Mouse (Mus musculus) myocyte (in vitro differentiated cells): ENCODE results near the gene Ppp4r1. TPM values are rescaled to one million over a fixed set of nuclear protein-coding genes. Genes with fewer than 3 reads are reported as not detected.

Source experiments
- H3K27me3 ChIP-seq: one replicate; pipeline ENCODE4 v1.6.1; 2011; ENCODE audit not compliant: control insufficient read depth, insufficient read depth, insufficient read length
- H3K36me3 ChIP-seq: one replicate; pipeline ENCODE4 v1.6.1; 2011; ENCODE audit not compliant: control insufficient read depth, insufficient read depth
- H3K4me2 ChIP-seq: one replicate; pipeline ENCODE4 v1.6.1; 2011; ENCODE audit warnings: low read depth, control low read depth
- H3K4me3 ChIP-seq: one replicate; pipeline ENCODE4 v1.5.1; 2011; ENCODE audit warnings: mild to moderate bottlenecking, control low read depth, moderate library complexity
- H3K79me2 ChIP-seq: one replicate; pipeline ENCODE4 v1.6.1; 2011; ENCODE audit not compliant: control insufficient read depth, insufficient read depth
- H3ac ChIP-seq: one replicate; pipeline ENCODE4 v1.6.1; 2011; ENCODE audit not compliant: control insufficient read depth, insufficient read length
- CEBPB ChIP-seq: IDR thresholded peaks from 2 replicates; pipeline ENCODE4 v1.6.1; 2011; ENCODE audit warnings: mild to moderate bottlenecking, moderate library complexity; ENCODE audit not compliant: poor library complexity, insufficient read depth, severe bottlenecking
- E2F4 ChIP-seq: IDR thresholded peaks from one replicate; pipeline ENCODE4 v1.6.1; 2011; ENCODE audit warnings: mild to moderate bottlenecking, control low read depth, moderate library complexity; ENCODE audit not compliant: insufficient read depth
- MAX ChIP-seq: IDR thresholded peaks from one replicate; pipeline ENCODE4 v1.6.1; 2011; ENCODE audit warnings: low read depth, mild to moderate bottlenecking, control low read depth
- MYOD1 ChIP-seq, 3 experiments: IDR thresholded peaks; one replicate each; pipeline ENCODE4 v1.6.1; 2011; ENCODE audit warnings: control low read depth in 2 of 3, low read depth in 2 of 3, mild to moderate bottlenecking in 2 of 3, moderate library complexity in 1 of 3; ENCODE audit not compliant: insufficient read length in 2 of 3, control insufficient read depth in 1 of 3
- MYOG ChIP-seq, 3 experiments: IDR thresholded peaks; one replicate each; pipeline ENCODE4 v1.6.1; 2011; ENCODE audit warnings: control low read depth in 2 of 3, low read depth in 2 of 3, mild to moderate bottlenecking in 2 of 3; ENCODE audit not compliant: insufficient read length in 2 of 3, control insufficient read depth in 1 of 3, insufficient read depth in 1 of 3
- POLR2A ChIP-seq: IDR thresholded peaks from one replicate; pipeline ENCODE4 v1.6.1; 2011; ENCODE audit warnings: low read depth, mild to moderate bottlenecking, control low read depth, moderate library complexity; ENCODE audit not compliant: insufficient read length
- POLR2AphosphoS2 ChIP-seq: IDR thresholded peaks from one replicate; pipeline ENCODE4 v1.6.1; 2011; ENCODE audit warnings: low read depth, control low read depth; ENCODE audit not compliant: insufficient read length
- REST ChIP-seq: IDR thresholded peaks from one replicate; pipeline ENCODE4 v1.6.1; 2011; ENCODE audit warnings: mild to moderate bottlenecking, control low read depth, moderate library complexity; ENCODE audit not compliant: insufficient read depth, insufficient read length
- SRF ChIP-seq: IDR thresholded peaks from one replicate; pipeline ENCODE4 v1.6.1; 2011; ENCODE audit warnings: low read depth; ENCODE audit not compliant: control insufficient read depth, insufficient read length
- TCF12 ChIP-seq: IDR thresholded peaks from one replicate; pipeline ENCODE4 v1.6.1; 2011; ENCODE audit warnings: mild to moderate bottlenecking, control low read depth; ENCODE audit not compliant: poor library complexity, insufficient read depth, severe bottlenecking
- TCF3 ChIP-seq: IDR thresholded peaks from one replicate; pipeline ENCODE4 v1.6.1; 2011; ENCODE audit warnings: low read depth, control low read depth; ENCODE audit not compliant: insufficient read length
- USF1 ChIP-seq: IDR thresholded peaks from one replicate; pipeline ENCODE4 v1.6.1; 2011; ENCODE audit warnings: low read depth, mild to moderate bottlenecking, control low read depth, moderate library complexity
- polyA plus RNA-seq: library from polyadenylated mRNA; unstranded; fragments of >200 nt; fragmentation: generic; extraction: Trizol; gene quantifications from one replicate; pipeline ENCODE4 v1.2.1, GENCODE M21; 2012; ENCODE audit warnings: missing spikeins

The Ppp4r1 gene
- polyA plus RNA-seq, 1 experiment: 44.9 TPM

DNA sequence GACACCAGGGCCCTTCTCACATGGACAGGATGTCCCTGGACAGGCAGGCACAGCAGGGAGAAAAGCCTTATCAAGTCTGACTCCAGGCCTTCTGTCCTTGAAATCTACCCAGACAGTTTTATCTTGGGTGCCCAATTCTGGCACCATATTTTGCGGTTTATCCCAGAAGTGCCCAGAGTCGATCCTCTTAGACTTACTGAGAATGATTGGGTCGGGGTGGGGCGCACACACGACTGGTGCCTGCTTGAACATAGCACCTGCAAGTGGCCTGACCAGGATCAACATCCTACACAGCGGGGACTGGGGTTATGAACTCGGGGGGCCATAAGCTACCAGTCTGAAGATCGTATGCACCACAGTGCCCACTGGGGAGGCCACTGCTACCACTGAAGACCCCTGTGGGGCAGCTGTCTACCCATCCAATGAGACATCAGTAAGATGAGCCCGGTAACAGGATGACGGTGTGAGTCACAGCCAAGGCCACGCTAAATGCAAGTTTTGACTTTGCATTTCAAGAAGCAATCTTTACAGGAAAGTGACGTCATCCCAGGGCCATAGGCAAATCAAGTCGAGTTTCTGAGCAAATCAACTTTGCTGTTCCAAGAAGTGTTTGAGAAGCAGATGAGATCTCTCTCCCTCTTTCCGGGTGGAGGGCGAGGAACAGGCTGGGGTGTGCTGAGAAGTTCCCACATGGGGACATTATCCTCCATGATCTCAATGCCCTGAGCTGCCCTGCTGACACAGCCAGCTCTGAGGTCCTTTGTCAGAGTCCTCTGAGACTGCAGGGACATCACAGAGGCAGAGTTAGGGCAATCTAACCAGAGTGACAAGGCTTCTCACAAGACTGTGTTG, 42.3 kb upstream of the Ppp4r1 start:
- peaks cover 68% of the 10 kb centered on the region for H3K79me2 ChIP-seq
- TF ChIP-seq POLR2AphosphoS2 (no peak), MYOD1 (IDR thresholded peaks at IDR 0.05; ENCODE audit: control insufficient read depth in 1 of 3, insufficient read length in 2 of 3, low read depth in 2 of 3) (peak in 1 of 3 experiments; percentile 19)
- no peak overlapping the region for H3K4me3 ChIP-seq

DNA sequence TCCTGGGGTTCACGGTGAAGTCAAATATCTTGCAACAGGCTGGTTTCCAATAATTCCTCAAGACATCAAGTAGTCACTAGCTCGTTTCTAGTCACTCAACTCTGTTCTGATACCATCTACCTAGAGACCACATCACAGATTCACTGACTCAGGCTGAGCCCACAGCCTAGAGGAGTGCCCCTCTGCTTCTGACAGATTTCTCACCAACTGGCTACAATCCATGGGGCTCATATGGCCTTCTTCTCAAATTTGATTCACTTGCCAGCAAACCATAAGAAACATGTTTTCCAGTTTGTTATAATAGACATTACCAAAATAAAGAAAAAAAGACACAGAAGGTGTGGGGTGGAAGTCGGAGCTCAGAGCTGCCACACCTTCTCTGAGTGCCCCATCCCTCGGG, 40.8 kb upstream of the Ppp4r1 start:
- Histone ChIP-seq H3K4me2 (no peak overlapping the region), H3ac (no peak overlapping the region), H3K79me2 (peaks cover 70% of the 10 kb centered on the region), H3K4me3 (no peak overlapping the region), H3K27me3 (no peaks in the 10 kb centered on the region), H3K36me3 (peaks cover 11% of the 10 kb centered on the region)
- TF ChIP-seq MAX: no peak
- no peak for TF ChIP-seq MYOG (IDR thresholded peaks at IDR 0.05; ENCODE audit: control insufficient read depth in 1 of 3, insufficient read depth in 1 of 3, insufficient read length in 2 of 3, low read depth in 2 of 3)
- TF ChIP-seq REST: no peak
- TF ChIP-seq USF1: no peak
- TF ChIP-seq SRF: no peak
- TF ChIP-seq POLR2AphosphoS2: no peak
- TF ChIP-seq TCF12: no peak
- no peak for TF ChIP-seq TCF3
- TF ChIP-seq E2F4: no peak
- TF ChIP-seq POLR2A: no peak
- TF ChIP-seq CEBPB: no peak
- no peak for TF ChIP-seq MYOD1 (IDR thresholded peaks at IDR 0.05; ENCODE audit: control insufficient read depth in 1 of 3, insufficient read length in 2 of 3, low read depth in 2 of 3)

More for the DNA sequence above, 42.3 kb upstream of the Ppp4r1 start:
- Histone ChIP-seq H3K36me3 (peaks cover 11% of the 10 kb centered on the region), H3ac (no peak overlapping the region), H3K4me2 (peak overlapping the region; percentile 47), H3K27me3 (no peaks in the 10 kb centered on the region)

DNA sequence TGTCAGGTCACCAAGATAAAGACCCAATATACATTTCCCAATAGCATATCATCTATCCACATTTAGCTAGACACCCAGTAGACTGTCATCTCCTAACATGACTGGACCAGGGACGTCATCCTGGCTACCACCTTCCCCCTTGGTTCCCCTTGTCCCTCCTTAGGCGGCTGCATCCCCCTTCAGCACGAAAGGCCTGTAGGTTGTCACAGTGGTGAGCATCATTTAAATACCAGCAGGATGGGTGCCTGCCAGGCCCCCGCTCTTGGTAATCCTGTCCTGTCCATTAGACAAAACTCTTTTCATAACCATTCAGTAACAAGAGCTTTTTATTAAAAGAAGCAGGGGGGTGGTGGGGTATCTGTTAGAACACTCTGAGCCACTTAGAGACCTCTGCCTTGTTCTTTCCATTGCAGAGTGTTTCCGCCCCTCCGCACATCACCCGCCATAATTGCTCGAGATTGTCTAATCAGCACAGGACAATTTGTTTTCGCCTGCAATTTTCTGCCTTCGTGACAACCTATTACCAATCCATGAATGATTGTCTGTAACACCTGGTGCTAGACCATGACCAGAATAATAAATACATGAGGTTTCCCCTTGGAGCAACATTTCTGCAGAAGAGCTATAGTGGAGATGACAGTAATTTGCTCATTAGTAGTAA, 40.0 kb upstream of the Ppp4r1 start:
- Histone ChIP-seq H3K4me2 (no peak overlapping the region), H3K79me2 (peaks cover 75% of the 10 kb centered on the region), H3K27me3 (no peaks in the 10 kb centered on the region), H3K4me3 (no peak overlapping the region), H3K36me3 (peaks cover 11% of the 10 kb centered on the region), H3ac (no peak overlapping the region)
- no peak for TF ChIP-seq MAX
- TF ChIP-seq E2F4: no peak
- TF ChIP-seq MYOG (IDR thresholded peaks at IDR 0.05; ENCODE audit: control insufficient read depth in 1 of 3, insufficient read depth in 1 of 3, insufficient read length in 2 of 3, low read depth in 2 of 3): no peak
- TF ChIP-seq CEBPB: no peak
- no peak for TF ChIP-seq MYOD1 (IDR thresholded peaks at IDR 0.05; ENCODE audit: control insufficient read depth in 1 of 3, insufficient read length in 2 of 3, low read depth in 2 of 3)
- TF ChIP-seq POLR2A: no peak
- TF ChIP-seq USF1: no peak
- TF ChIP-seq TCF12: no peak

DNA sequence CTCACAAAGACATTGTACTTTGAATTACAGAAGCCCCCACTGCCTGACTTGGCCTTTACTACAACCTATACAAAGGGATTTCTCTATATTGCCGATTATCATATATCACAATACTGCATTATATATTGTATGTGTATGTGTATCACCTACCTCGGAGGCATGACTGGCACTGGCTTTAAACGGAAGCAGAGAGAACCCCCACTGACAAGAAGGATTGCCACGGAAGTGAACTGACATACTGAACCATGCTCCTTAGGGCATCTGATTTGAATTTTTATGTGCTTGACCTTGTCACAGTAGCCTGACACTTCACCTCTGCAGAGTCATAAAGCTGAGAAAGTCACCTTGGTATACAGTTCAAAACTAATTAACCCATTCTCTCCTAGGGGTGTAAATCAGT, 39.4 kb upstream of the Ppp4r1 start:
- Histone ChIP-seq H3K4me2 (no peak overlapping the region), H3K4me3 (no peak overlapping the region), H3K36me3 (peaks cover 11% of the 10 kb centered on the region), H3ac (no peak overlapping the region), H3K27me3 (no peaks in the 10 kb centered on the region), H3K79me2 (peaks cover 81% of the 10 kb centered on the region)
- TF ChIP-seq TCF3 (no peak), E2F4 (no peak), USF1 (no peak), MAX (no peak), POLR2AphosphoS2 (no peak), REST (no peak), CEBPB (no peak), POLR2A (no peak), MYOD1 (IDR thresholded peaks at IDR 0.05; ENCODE audit: control insufficient read depth in 1 of 3, insufficient read length in 2 of 3, low read depth in 2 of 3) (no peak)
